Mouse (Mus musculus) erythroblast, embryonic 14.5 days (primary cell): ENCODE measurements around the gene Tead1. TPM values are rescaled to one million over a fixed set of nuclear protein-coding genes. Genes with fewer than 3 reads are reported as not detected.

Source experiments
- H3K27me3 ChIP-seq: 2 replicates; pipeline ENCODE4 v1.6.1; 2012; ENCODE audit warnings: inconsistent platforms; ENCODE audit not compliant: control insufficient read depth
- H3K36me3 ChIP-seq: 2 replicates; pipeline ENCODE4 v1.6.1; 2012; ENCODE audit warnings: mild to moderate bottlenecking, inconsistent platforms; ENCODE audit not compliant: control insufficient read depth
- H3K4me1 ChIP-seq: 2 replicates; pipeline ENCODE4 v1.6.1; 2012; ENCODE audit warnings: inconsistent platforms; ENCODE audit not compliant: control insufficient read depth
- H3K4me3 ChIP-seq: replicated peaks from 2 replicates; pipeline ENCODE3; 2012; ENCODE audit warnings: moderate library complexity, mild to moderate bottlenecking, inconsistent platforms
- H3K9me3 ChIP-seq: 2 replicates; pipeline ENCODE4 v1.6.1; 2012; ENCODE audit warnings: low read length, inconsistent platforms, mixed read lengths; ENCODE audit not compliant: control insufficient read depth
- GATA1 ChIP-seq: IDR thresholded peaks from 2 replicates; pipeline ENCODE4 v1.6.1; 2012; ENCODE audit warnings: low read length, inconsistent platforms, mixed read lengths
- TAL1 ChIP-seq: IDR thresholded peaks from 3 replicates; pipeline ENCODE4 v1.6.1; 2012; ENCODE audit warnings: low read length, inconsistent platforms, mixed read lengths
- polyA plus RNA-seq: library from polyadenylated mRNA; stranded (reverse); fragments of >175 nt; gene quantifications from 2 replicates; pipeline ENCODE4 v1.2.3, GENCODE M21; 2012

The Tead1 gene
- polyA plus RNA-seq, 1 experiment, result not detected

DNA sequence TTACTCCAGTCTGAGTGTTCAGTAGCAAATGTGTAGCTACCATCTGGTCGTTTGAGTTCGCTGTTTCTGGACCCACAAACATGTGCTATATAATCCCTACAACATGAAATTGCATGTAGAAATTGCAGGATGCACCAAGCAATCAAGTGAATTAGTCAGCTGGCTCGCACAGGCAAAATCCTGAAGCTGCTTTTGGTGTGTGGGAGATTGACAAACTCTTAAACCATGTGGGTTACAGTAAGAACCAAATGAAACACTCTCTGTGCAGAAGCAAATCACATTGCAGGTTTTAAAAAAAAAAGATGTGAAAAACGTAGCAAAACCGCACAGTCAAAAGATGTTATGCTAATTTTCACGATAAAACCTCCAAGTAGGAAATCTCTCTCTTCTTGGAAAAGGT is 113.6 kb downstream of the Tead1 start:
- no peaks in the 10 kb centered on the region for H3K9me3 ChIP-seq

GRCm38 (mm10) chr7:112793903-112794302 is 114.8 kb downstream of the Tead1 start:
- Histone ChIP-seq H3K36me3 (no peaks in the 10 kb centered on the region), H3K4me3 (no peak overlapping the region), H3K4me1 (no peaks in the 10 kb centered on the region), H3K27me3 (no peaks in the 10 kb centered on the region), H3K9me3 (no peaks in the 10 kb centered on the region)
- TF ChIP-seq TAL1, result no peak
- TF ChIP-seq GATA1, result no peak

More for the DNA sequence above, 113.6 kb downstream of the Tead1 start:
- no peaks in the 10 kb centered on the region for H3K27me3 ChIP-seq
- no peaks in the 10 kb centered on the region for H3K4me1 ChIP-seq
- no peak for TF ChIP-seq GATA1
- TF ChIP-seq TAL1, result no peak
- no peaks in the 10 kb centered on the region for H3K36me3 ChIP-seq
- H3K4me3 ChIP-seq, result no peak overlapping the region

- Histone ChIP-seq H3K27me3 (no peaks in the 10 kb centered on the region), H3K36me3 (no peaks in the 10 kb centered on the region), H3K4me3 (no peak overlapping the region), H3K9me3 (no peaks in the 10 kb centered on the region), H3K4me1 (no peaks in the 10 kb centered on the region)
- TF ChIP-seq TAL1 (no peak), GATA1 (no peak)
Measured at GRCm38 (mm10) chr7:112794481-112794880, 115.4 kb downstream of the Tead1 start.

GRCm38 (mm10) chr7:112797526-112798321 is 118.6 kb downstream of the Tead1 start:
- Histone ChIP-seq H3K4me1 (peaks cover 4% of the 10 kb centered on the region), H3K27me3 (no peaks in the 10 kb centered on the region), H3K36me3 (no peaks in the 10 kb centered on the region), H3K4me3 (no peak overlapping the region), H3K9me3 (no peaks in the 10 kb centered on the region)
- TF ChIP-seq TAL1, result no peak
- TF ChIP-seq GATA1, result no peak

DNA sequence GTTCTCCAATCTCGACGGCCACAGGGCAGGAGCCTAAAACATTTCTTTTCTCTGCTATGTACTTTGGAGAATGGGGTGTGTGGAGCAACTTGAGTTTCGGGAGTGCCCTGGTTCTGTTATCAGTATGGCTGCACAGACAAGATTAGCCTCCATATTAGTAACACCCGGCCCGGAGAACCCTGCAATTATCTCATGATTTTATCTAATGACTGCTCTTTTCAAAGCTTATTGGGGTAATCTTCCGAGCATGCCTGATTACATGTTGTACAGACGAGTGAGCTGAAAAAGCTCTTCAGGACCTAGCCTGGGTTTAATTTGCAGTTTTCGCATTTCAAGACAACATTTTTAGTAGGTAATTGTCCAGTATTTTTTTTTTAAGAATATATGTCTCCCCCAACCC is 122.6 kb downstream of the Tead1 start:
- TF ChIP-seq GATA1, result no peak
- TF ChIP-seq TAL1, result no peak
- no peak overlapping the region for H3K4me3 ChIP-seq
- H3K4me1 ChIP-seq, result peaks cover 4% of the 10 kb centered on the region
- H3K36me3 ChIP-seq, result no peaks in the 10 kb centered on the region
- H3K27me3 ChIP-seq, result no peaks in the 10 kb centered on the region
- H3K9me3 ChIP-seq, result no peaks in the 10 kb centered on the region

GRCm38 (mm10) chr7:112806718-112807400 is 127.7 kb downstream of the Tead1 start:
- H3K36me3 ChIP-seq, result no peaks in the 10 kb centered on the region
- TF ChIP-seq TAL1 (no peak), GATA1 (no peak)
- H3K4me1 ChIP-seq, result no peaks in the 10 kb centered on the region
- no peaks in the 10 kb centered on the region for H3K27me3 ChIP-seq
- H3K9me3 ChIP-seq, result no peaks in the 10 kb centered on the region
- no peak overlapping the region for H3K4me3 ChIP-seq

- no peak for TF ChIP-seq GATA1
- TF ChIP-seq TAL1, result no peak
- Histone ChIP-seq H3K9me3 (no peaks in the 10 kb centered on the region), H3K27me3 (no peaks in the 10 kb centered on the region), H3K36me3 (no peaks in the 10 kb centered on the region), H3K4me1 (no peaks in the 10 kb centered on the region), H3K4me3 (no peak overlapping the region)
Measured at GRCm38 (mm10) chr7:112807401-112807751, 128.3 kb downstream of the Tead1 start.

GRCm38 (mm10) chr7:112810752-112811151 is 131.6 kb downstream of the Tead1 start:
- H3K4me3 ChIP-seq, result no peak overlapping the region

DNA sequence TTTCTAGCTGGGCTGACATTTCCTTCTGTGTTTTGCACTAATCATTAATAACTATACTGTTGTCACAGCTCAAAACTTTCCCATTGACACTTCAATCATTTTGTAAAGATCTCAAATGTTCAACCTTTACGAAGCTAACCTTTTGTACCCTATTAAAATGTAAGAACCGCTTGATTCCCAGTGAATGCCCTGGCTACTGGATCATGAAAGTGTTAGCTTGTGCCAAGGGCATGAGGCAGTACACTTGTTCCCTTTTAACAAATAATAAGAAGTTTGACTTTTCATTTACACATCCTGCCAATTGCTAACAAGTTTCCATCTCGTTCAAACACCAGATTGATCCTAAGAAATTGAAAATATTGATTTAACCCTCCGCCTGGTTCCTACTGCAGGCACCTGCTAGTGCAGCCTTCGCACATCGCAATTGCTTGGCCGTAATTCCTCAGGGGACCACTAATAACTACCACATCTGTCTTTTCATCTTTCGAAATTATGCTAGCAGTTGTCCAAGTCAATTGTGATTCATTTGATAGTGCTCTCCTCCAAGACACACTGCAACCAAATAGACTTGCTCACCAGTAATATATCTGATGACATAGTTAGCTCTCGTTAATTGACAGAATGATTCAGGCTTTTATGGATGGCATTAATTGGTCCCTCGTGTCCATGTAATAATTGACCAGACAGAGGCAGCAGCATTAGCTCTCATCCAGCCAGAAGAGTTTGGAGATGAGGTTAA is 133.1 kb downstream of the Tead1 start:
- no peaks in the 10 kb centered on the region for H3K36me3 ChIP-seq
- H3K27me3 ChIP-seq, result no peaks in the 10 kb centered on the region
- no peak overlapping the region for H3K4me3 ChIP-seq
- no peaks in the 10 kb centered on the region for H3K4me1 ChIP-seq
- TF ChIP-seq GATA1, result no peak
- TF ChIP-seq TAL1, result no peak
- H3K9me3 ChIP-seq, result no peaks in the 10 kb centered on the region

More at GRCm38 (mm10) chr7:112810752-112811151, 131.6 kb downstream of the Tead1 start:
- Histone ChIP-seq H3K36me3 (no peaks in the 10 kb centered on the region), H3K27me3 (no peaks in the 10 kb centered on the region), H3K4me1 (no peaks in the 10 kb centered on the region), H3K9me3 (no peaks in the 10 kb centered on the region)
- TF ChIP-seq TAL1 (no peak), GATA1 (no peak)
